Mouse (Mus musculus) intestine, postnatal 0 days (tissue): ENCODE results near the gene Zfp780b. TPM values are rescaled to one million over a fixed set of nuclear protein-coding genes. Genes with fewer than 3 reads are reported as not detected.
"Not testable (repeated sequence)": the region's sequence is repeated elsewhere in the genome, so short reads cannot be mapped to it uniquely, and the experiment has no call there.

Experiments used
- ATAC-seq: fragments of 200-750 bp; cut with Nextera tagmentation; 2 replicates; pipeline ENCODE4 v1.8.0; 2017; ENCODE audit warnings: mild to moderate bottlenecking, moderate TSS enrichment, moderate library complexity
- H3K27ac ChIP-seq: fragments of 300-500 bp; sonication (generic); 2 replicates; pipeline ENCODE4 v1.5.1; 2014; ENCODE audit warnings: mild to moderate bottlenecking, low read depth, low read length, moderate library complexity
- H3K27me3 ChIP-seq: fragments of 300-500 bp; sonication (generic); replicated peaks from 2 replicates; pipeline ENCODE4 v1.6.1; 2014; ENCODE audit warnings: low read length, mixed read lengths; ENCODE audit not compliant: control insufficient read depth, insufficient read depth
- H3K36me3 ChIP-seq: fragments of 300-500 bp; sonication (generic); 2 replicates; pipeline ENCODE4 v1.6.1; 2014; ENCODE audit warnings: mild to moderate bottlenecking, moderate library complexity; ENCODE audit not compliant: control insufficient read depth, insufficient read depth
- H3K4me1 ChIP-seq: fragments of 300-500 bp; sonication (generic); replicated peaks from 2 replicates; pipeline ENCODE4 v1.6.1; 2014; ENCODE audit warnings: antibody characterized with exemption, low read length, mixed read lengths; ENCODE audit not compliant: control insufficient read depth, insufficient read depth
- H3K4me2 ChIP-seq: fragments of 300-500 bp; sonication (generic); replicated peaks from 2 replicates; pipeline ENCODE4 v1.6.1; 2014; ENCODE audit warnings: low read depth, mild to moderate bottlenecking, moderate library complexity
- H3K4me3 ChIP-seq: fragments of 300-500 bp; sonication (generic); 2 replicates; pipeline ENCODE4 v1.5.1; 2014; ENCODE audit warnings: low read depth, low read length
- H3K9ac ChIP-seq: fragments of 300-500 bp; sonication (generic); 2 replicates; pipeline ENCODE4 v1.6.1; 2014; ENCODE audit warnings: mild to moderate bottlenecking, low read depth, low read length
- H3K9me3 ChIP-seq: fragments of 300-500 bp; sonication (generic); 2 replicates; pipeline ENCODE4 v1.6.1; 2016; ENCODE audit warnings: mixed run types; ENCODE audit not compliant: control insufficient read depth
- CTCF ChIP-seq: sonication (generic); IDR thresholded peaks from 2 replicates; pipeline ENCODE4 v1.5.1; 2016; ENCODE audit warnings: low read depth, mild to moderate bottlenecking, control low read depth, antibody characterized with exemption, moderate library complexity
- WGBS: fragments of 180-500 bp; shearing (Covaris S2); extraction: QIAGEN DNeasy Blood & Tissue Kit; methylation state at CpG from one replicate; pipeline ENCODE4 v1.1.7; 2014; 5-methylcytosine and 5-hydroxymethylcytosine counted together
- polyA plus RNA-seq: library from polyadenylated mRNA; unstranded; fragments of >200 nt; fragmentation: Nextera tagmentation; extraction: Ambion mirVana; gene quantifications from 2 replicates; pipeline ENCODE4 v1.2.1, GENCODE M21; 2015

Zfp780b gene
- polyA plus RNA-seq = 4.7 and 5.7 TPM in 2 replicates

- under 1% methylated on average over 29 of the region's 29 CpGs for WGBS
- H3K4me2 ChIP-seq = peak within 1 kb of the TSS; percentile 84
- H3K36me3 ChIP-seq = no peaks in the 10 kb centered on the region; the same call in 1 of the 2 replicates
- ATAC-seq = peak; percentile 84
- no peaks in the 10 kb centered on the region for H3K27me3 ChIP-seq
- peaks cover 9% of the 10 kb centered on the region; the same call in 1 of the 2 replicates for H3K9me3 ChIP-seq
- TF ChIP-seq CTCF = 0 out of 2 replicates have a peak, but pooled peaks have one; percentile 7
- peak within 1 kb of the TSS; percentile 83 for H3K4me3 ChIP-seq
- H3K4me1 ChIP-seq = 0 out of 2 replicates have a peak, but pooled peaks cover 4% of the 10 kb centered on the region
- H3K27ac ChIP-seq = peak within 1 kb of the TSS; percentile 90
- peak within 1 kb of the TSS; percentile 80 for H3K9ac ChIP-seq
These were observed at the start of gene Zfp780b for GRCm38 (mm10) chr7:27978683-27979528. TSS of gene Zfp780b (minus strand) at chr7:27979171.

- no peaks in the 10 kb centered on the region; the same call in 1 of the 2 replicates for H3K36me3 ChIP-seq
- peak overlapping the region; percentile 60 for H3K9ac ChIP-seq
- no peaks in the 10 kb centered on the region for H3K4me1 ChIP-seq
- peak overlapping the region; percentile 63 for H3K4me3 ChIP-seq
- no peak for TF ChIP-seq CTCF
- H3K9me3 ChIP-seq = no peaks in the 10 kb centered on the region
- ATAC-seq = no peak
- 21% methylated on average over 7 of the region's 7 CpGs for WGBS
- H3K27ac ChIP-seq = no peak overlapping the region
- no peaks in the 10 kb centered on the region for H3K27me3 ChIP-seq
- peak overlapping the region; percentile 80 for H3K4me2 ChIP-seq
These were observed 35.5 kb upstream of the Zfp780b start for GRCm38 (mm10) chr7:28014445-28014810.

- H3K27ac ChIP-seq = no peak within 1 kb of the TSS
- TF ChIP-seq CTCF = no peak
- peak within 1 kb of the TSS; percentile 63 for H3K4me3 ChIP-seq
- no peaks in the 10 kb centered on the region; the same call in 1 of the 2 replicates for H3K36me3 ChIP-seq
- peak within 1 kb of the TSS; percentile 60 for H3K9ac ChIP-seq
- no peaks in the 10 kb centered on the region for H3K9me3 ChIP-seq
- no peaks in the 10 kb centered on the region for H3K27me3 ChIP-seq
- ATAC-seq = peak; percentile 84
- peak within 1 kb of the TSS; percentile 80 for H3K4me2 ChIP-seq
- WGBS = under 1% methylated on average over 47 of the region's 47 CpGs
- H3K4me1 ChIP-seq = no peaks in the 10 kb centered on the region
These were observed 34.8 kb upstream of the Zfp780b start, which contains the start of gene Zfp850 for GRCm38 (mm10) chr7:28013549-28014444. TSS of gene Zfp850 (minus strand) at chr7:28014115.

DNA sequence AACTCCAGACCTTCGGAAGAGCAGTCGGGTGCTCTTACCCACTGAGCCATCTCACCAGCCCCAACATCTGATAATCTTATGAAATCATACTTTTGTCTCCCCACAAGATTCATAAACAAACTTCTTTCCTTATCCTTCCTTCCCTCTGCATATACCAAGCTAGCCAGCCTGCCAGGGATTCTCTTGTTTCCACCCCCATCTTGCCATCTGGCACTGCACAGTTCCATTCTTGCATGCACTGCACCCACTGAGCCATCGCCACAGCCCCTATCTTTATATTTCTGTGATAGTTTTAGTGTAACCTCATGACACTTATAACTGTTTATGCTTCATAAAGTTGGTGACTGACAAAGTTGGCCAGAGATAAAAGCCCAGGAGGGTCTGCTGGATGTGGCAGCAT, 31.3 kb upstream of the Zfp780b start:
- H3K4me3 ChIP-seq = no peak overlapping the region
- H3K4me2 ChIP-seq = no peak overlapping the region
- no peaks in the 10 kb centered on the region for H3K9me3 ChIP-seq
- H3K36me3 ChIP-seq = no peaks in the 10 kb centered on the region; the same call in 1 of the 2 replicates
- WGBS = 94% methylated on average over 3 of the region's 3 CpGs
- H3K27me3 ChIP-seq = no peaks in the 10 kb centered on the region
- no peak overlapping the region for H3K9ac ChIP-seq
- no peak for TF ChIP-seq CTCF
- H3K27ac ChIP-seq = no peak overlapping the region
- H3K4me1 ChIP-seq = no peaks in the 10 kb centered on the region
- no peak for ATAC-seq

GRCm38 (mm10) chr7:27982197-27982596, 3.2 kb upstream of the Zfp780b start:
- no peak for ATAC-seq

DNA sequence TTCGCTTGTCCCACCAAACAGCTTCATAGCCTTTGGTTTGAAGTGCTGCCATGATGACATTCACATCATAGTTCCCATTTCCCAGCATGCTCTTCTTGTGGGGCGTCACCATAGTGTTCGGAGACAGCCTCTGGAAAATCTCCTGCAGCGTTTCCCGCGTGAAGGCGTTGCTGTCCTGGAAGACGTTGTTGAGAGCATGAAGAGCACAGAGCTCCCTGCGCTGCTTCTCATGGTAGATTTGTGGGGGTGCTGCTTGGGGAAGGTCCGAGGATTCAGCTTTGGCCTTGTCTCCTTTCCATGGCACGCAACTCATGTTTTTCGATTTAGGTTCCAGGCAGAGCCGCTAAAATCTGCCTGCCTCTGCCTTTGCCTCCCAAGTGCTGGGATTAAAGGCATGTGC, 29.5 kb downstream of the Zfp780b start:
- not testable (repeated sequence) for ATAC-seq, H3K4me1 ChIP-seq, H3K9me3 ChIP-seq, H3K9ac ChIP-seq, H3K27me3 ChIP-seq, H3K36me3 ChIP-seq, H3K4me3 ChIP-seq, H3K27ac ChIP-seq, H3K4me2 ChIP-seq
- 95% methylated on average over 13 of the region's 13 CpGs for WGBS

More at GRCm38 (mm10) chr7:27982197-27982596, 3.2 kb upstream of the Zfp780b start:
- H3K9ac ChIP-seq = no peak overlapping the region
- no peak for TF ChIP-seq CTCF
- H3K27me3 ChIP-seq = no peaks in the 10 kb centered on the region
- no peak overlapping the region for H3K4me2 ChIP-seq
- H3K36me3 ChIP-seq = no peaks in the 10 kb centered on the region
- WGBS = 80% methylated on average over 2 of the region's 2 CpGs
- H3K4me1 ChIP-seq = 0 out of 2 replicates have a peak, but pooled peaks cover 4% of the 10 kb centered on the region
- no peak overlapping the region for H3K27ac ChIP-seq
- H3K9me3 ChIP-seq = peaks cover 26% of the 10 kb centered on the region
- no peak overlapping the region for H3K4me3 ChIP-seq
